Mouse (Mus musculus) C2C12 (cell line): ENCODE data around the gene Gm20219. TPM values are rescaled to one million over a fixed set of nuclear protein-coding genes. Genes with fewer than 3 reads are reported as not detected.

Experiments used
- H3K27me3 ChIP-seq: one replicate; pipeline ENCODE4 v1.6.1; 2011; ENCODE audit not compliant: control insufficient read depth, insufficient read depth, insufficient read length
- H3K36me3 ChIP-seq: one replicate; pipeline ENCODE4 v1.6.1; 2011; ENCODE audit not compliant: control insufficient read depth, insufficient read depth
- H3K4me3 ChIP-seq: one replicate; pipeline ENCODE4 v1.5.1; 2011; ENCODE audit warnings: mild to moderate bottlenecking, control low read depth; ENCODE audit not compliant: poor library complexity, insufficient read depth, severe bottlenecking
- H3K79me2 ChIP-seq: one replicate; pipeline ENCODE4 v1.6.1; 2011; ENCODE audit not compliant: control insufficient read depth, insufficient read depth
- H3K79me3 ChIP-seq: one replicate; pipeline ENCODE4 v1.6.1; 2011; ENCODE audit warnings: low read depth, control low read depth
- H3ac ChIP-seq: one replicate; pipeline ENCODE3; 2011; ENCODE audit warnings: low read depth; ENCODE audit not compliant: control insufficient read depth, insufficient read length
- CEBPB ChIP-seq: IDR thresholded peaks from one replicate; pipeline ENCODE4 v1.6.1; 2011; ENCODE audit warnings: low read depth, mild to moderate bottlenecking, control low read depth, moderate library complexity
- CTCF ChIP-seq: IDR thresholded peaks from one replicate; pipeline ENCODE4 v1.5.1; 2011; ENCODE audit not compliant: control insufficient read depth, insufficient read depth, insufficient read length
- FOSL1 ChIP-seq: IDR thresholded peaks from one replicate; pipeline ENCODE4 v1.8.0; 2011; ENCODE audit warnings: mild to moderate bottlenecking, low read length; ENCODE audit not compliant: poor library complexity, insufficient read depth, severe bottlenecking
- MAX ChIP-seq: IDR thresholded peaks from one replicate; pipeline ENCODE4 v1.6.1; 2011; ENCODE audit warnings: mild to moderate bottlenecking, control low read depth
- MYOD1 ChIP-seq: IDR thresholded peaks from one replicate; pipeline ENCODE4 v1.6.1; 2011; ENCODE audit warnings: low read depth; ENCODE audit not compliant: control insufficient read depth, insufficient read length
- MYOG ChIP-seq: IDR thresholded peaks from one replicate; pipeline ENCODE4 v1.6.1; 2011; ENCODE audit not compliant: control insufficient read depth, insufficient read length; ENCODE audit errors: extremely low read depth
- USF1 ChIP-seq: IDR thresholded peaks from one replicate; pipeline ENCODE4 v1.6.1; 2011; ENCODE audit warnings: low read depth, mild to moderate bottlenecking, control low read depth, moderate library complexity
- polyA plus RNA-seq: library from polyadenylated mRNA; unstranded; fragments of >200 nt; fragmentation: generic; extraction: Trizol; gene quantifications from one replicate; pipeline ENCODE4 v1.2.1, GENCODE M21; 2012; ENCODE audit warnings: missing spikeins

Gene Gm20219
- polyA plus RNA-seq, 1 experiment = 0.09 TPM

DNA sequence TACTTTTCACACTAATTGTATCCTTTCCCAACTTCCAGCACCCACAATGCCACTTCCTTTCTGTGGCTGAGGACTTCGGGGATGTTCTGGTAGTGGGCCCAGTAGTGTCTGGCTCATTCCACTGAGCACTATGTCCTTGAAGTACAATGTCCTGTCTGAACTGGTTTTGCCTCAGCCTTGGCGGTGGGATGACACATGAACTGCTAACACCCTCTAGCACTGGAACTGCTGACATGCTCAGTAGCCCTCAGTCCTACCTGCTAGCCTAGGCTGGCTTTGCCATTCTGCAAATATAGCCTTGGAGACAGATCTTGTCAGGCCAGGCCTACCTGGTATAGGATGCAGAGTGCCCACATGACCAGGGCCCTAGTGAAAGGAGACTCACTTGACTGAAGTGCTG lies 7.7 kb upstream of the Gm20219 start:
- H3ac ChIP-seq = no peak overlapping the region
- H3K36me3 ChIP-seq = peaks cover 65% of the 10 kb centered on the region
- no peaks in the 10 kb centered on the region for H3K79me3 ChIP-seq
- no peaks in the 10 kb centered on the region for H3K27me3 ChIP-seq
- H3K4me3 ChIP-seq = no peak overlapping the region
- no peaks in the 10 kb centered on the region for H3K79me2 ChIP-seq
- TF ChIP-seq MYOD1 (no peak), FOSL1 (no peak), USF1 (no peak), CTCF (no peak), CEBPB (no peak), MAX (no peak), MYOG (no peak)

DNA sequence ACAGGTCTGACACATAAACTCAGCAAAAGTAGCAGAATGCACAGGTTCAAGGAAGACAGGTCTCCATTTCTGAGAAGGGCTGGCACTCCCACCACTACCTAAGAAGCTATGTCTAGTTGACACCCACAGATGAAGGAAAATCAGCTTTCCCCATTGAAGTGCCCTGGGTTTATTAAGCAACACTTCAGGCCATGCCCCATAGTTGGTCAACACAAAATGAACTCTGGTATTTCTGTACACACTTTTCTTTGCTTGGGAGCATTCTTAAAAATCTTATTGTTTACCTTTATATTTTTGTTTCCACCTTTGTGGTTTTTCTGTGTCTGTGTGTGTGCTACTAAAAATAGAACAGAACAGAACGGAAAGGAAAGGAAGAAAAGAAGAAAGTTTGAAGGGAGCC lies 5.9 kb upstream of the Gm20219 start:
- no peak overlapping the region for H3K4me3 ChIP-seq
- TF ChIP-seq MAX (no peak), CTCF (no peak), MYOG (no peak), MYOD1 (no peak), FOSL1 (no peak), USF1 (no peak), CEBPB (no peak)
- no peaks in the 10 kb centered on the region for H3K79me2 ChIP-seq
- peaks cover 48% of the 10 kb centered on the region for H3K36me3 ChIP-seq
- no peaks in the 10 kb centered on the region for H3K79me3 ChIP-seq
- no peak overlapping the region for H3ac ChIP-seq
- H3K27me3 ChIP-seq = no peaks in the 10 kb centered on the region

DNA sequence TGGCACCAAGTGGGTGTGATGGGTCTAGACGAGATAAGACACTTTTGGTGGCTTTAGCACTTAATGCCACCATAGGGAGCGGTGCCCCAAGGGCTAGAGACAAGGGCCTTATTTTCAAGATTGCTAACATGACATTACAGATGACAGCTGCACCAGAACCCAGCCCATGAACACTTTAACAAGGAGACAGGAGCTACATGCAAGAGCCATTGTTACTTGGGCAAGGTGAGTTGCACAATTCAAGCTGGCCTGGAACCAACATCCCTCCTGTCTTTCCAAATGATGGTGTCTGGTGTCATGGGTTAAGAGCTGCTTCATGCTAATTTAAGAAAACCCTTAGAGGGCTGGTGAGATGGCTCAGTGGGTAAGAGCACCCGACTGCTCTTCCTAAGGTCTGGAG lies 5.2 kb upstream of the Gm20219 start:
- Histone ChIP-seq H3K79me3 (no peaks in the 10 kb centered on the region), H3ac (no peak overlapping the region), H3K4me3 (no peak overlapping the region), H3K27me3 (no peaks in the 10 kb centered on the region), H3K79me2 (no peaks in the 10 kb centered on the region), H3K36me3 (peaks cover 44% of the 10 kb centered on the region)
- TF ChIP-seq MAX (no peak), CEBPB (peak; percentile 56)

DNA sequence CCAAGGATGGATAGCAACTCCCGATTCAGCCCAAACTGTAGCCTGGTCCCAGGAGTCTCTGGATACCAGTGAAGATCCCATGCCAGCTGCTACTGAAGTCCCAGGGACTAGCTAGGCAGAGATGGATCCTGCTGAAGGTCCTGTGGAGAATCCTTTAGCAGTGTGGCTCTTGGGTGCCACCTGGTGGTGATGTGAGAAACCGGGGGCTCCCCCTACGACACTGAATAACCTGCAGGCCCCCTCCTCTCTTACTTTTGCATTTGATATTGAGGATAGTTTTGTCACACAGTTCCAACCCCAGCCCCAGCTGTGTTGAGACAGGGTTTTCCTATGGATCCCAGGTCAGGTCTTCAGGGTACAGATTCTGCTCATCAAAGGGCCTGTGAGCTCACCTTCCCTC lies 4.3 kb upstream of the Gm20219 start:
- no peaks in the 10 kb centered on the region for H3K79me2 ChIP-seq
- TF ChIP-seq CTCF (peak; percentile 35), FOSL1 (no peak), CEBPB (no peak)
- no peaks in the 10 kb centered on the region for H3K79me3 ChIP-seq
- no peak overlapping the region for H3ac ChIP-seq
- peaks cover 34% of the 10 kb centered on the region for H3K36me3 ChIP-seq
- H3K4me3 ChIP-seq = no peak overlapping the region
- no peaks in the 10 kb centered on the region for H3K27me3 ChIP-seq

DNA sequence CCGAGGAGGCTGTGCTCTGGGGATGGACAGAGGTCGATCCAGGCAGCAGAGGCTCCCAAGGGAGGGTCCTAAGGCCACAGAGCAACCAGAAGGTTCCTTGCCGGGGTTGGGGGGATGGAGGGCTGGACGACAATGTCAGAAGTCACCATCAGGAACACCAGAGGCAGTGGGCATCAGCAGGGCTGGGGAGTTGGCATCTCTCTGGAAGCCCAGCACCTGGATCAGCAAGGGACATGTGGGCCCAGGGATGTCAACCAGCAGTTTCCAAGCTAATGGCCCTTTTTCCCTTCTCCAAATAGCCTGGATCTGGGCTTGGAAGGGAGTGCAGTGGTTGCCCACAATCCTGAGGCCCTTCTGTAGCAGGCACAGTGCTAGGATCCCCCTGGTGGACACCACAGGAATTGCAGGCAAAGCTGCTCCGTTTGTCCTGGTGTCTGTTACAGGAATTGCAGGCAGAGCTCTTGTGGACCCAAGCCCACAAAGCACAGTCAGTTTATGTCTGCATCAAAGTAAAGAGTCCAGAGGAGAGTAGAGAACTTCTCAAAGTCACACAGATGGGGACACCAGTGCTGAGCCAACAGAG lies 1.3 kb downstream of the Gm20219 start:
- TF ChIP-seq CEBPB (no peak), CTCF (peak; percentile 89)
- Histone ChIP-seq H3K27me3 (no peaks in the 10 kb centered on the region), H3K4me3 (no peak overlapping the region), H3K36me3 (peaks cover 3% of the 10 kb centered on the region), H3K79me2 (no peaks in the 10 kb centered on the region), H3K79me3 (no peaks in the 10 kb centered on the region), H3ac (no peak overlapping the region)

DNA sequence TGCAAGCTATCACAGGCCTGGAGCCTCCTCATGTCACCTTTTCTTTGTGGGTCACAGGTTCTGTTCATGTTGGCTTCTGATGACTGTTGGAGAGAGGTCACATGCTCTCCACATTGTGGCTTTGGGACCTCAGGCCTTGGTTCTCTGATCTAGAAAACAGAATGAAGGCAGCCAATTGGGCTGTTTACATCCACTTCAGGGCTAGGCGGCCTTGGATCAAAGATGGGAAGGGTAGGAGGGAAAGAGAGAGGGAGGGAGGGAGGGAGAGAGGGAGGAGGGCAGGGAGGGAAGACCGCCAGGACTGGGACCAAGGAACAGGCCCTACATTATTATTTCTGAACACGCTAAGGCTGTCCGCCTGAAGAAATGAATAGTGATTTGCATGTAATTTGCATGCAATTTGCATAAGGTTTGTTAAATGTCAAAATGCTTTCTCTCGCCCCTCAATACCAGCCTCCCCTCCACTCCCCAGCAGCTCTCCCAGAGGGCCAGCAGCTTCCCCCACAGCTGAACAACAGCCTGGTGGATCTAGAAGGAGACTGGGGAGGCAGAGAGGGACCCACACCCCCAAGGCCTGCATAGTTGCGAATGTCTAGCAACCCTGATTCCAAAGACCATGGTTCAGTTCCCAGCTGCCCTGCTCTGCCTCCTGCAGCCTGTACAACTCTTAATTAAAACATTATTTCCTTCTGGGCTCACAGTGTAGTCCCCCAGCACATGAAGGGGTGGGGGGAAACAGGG lies 2.2 kb downstream of the Gm20219 start:
- Histone ChIP-seq H3K27me3 (no peaks in the 10 kb centered on the region), H3K4me3 (no peak overlapping the region), H3K79me3 (no peaks in the 10 kb centered on the region), H3K79me2 (no peaks in the 10 kb centered on the region), H3K36me3 (no peaks in the 10 kb centered on the region), H3ac (no peak overlapping the region)
- no peak for TF ChIP-seq USF1
